Mouse (Mus musculus): ENCODE results near the gene Gm17467.
"Not testable (repeated sequence)": the region's sequence is repeated elsewhere in the genome, so short reads cannot be mapped to it uniquely, and the experiment has no call there.

Gene Gm17467

DNA sequence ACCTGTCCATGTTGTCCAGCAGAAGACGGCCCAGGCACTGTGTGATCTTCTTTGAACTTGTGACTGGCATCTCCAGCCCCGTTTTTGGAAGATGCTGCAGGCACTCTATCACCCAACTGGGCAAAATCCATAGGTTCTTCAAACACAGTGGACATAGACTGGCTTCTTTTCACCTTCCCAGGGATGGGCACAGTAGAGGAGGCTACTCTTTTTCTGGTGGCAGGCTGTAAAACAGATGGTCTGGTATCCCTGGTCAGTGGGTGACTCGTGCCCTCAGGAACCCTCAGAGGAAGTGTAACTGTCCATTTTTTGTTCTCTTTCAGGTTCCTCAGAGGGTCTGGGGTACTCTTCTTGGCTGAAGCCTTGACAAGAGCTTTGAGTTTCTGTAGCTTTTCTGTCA lies at the start of gene Gm17467:
Gene Gm17467, minus strand, starts transcription at position 101 of the 400 bp plus-strand sequence.
- in situ Hi-C loops (cut with MboI; ENCODE audit: low pct_unique_long_range_greater_than_20kb in 1 of 2, low sequenced_read_pairs in 2 of 2, unreplicated experiment in 1 of 2): not testable (repeated sequence)

Measured in mouse embryonic stem cell (cell line).